Mouse (Mus musculus) adrenal gland, postnatal 14 days (tissue): ENCODE measurements at regions not wholly inside any gene's neighbourhood (a gene's known extent, or its start where the extent isn't known, plus 50 kb on each side); places are given as distances from the start of the nearest gene placed in this dataset.

ENCODE experiments used
- DNase-seq: peaks from one replicate; pipeline ENCODE4 v3.0.0; 2021; ENCODE audit warnings: mixed read lengths

DNA sequence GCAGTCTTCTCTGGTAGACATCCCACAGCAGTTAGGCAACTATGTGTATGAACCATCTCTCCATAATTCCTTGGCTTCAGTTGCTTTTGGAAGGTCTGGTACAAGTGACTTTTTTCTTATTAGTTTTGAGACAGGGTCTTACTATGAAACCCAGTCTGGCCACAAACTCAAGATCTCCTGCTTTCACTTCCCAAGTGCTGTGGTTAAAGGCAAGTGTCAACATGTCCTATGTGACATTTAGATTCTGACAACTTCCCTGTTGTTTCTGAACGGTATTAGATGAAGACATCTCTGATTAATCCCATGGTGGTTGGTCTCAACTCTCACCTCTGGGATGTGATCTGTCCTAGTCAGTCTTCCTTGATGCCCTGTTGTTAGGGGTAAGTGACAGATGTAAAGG is 88.4 kb upstream of the Fbxo33 start:
- DNase-seq = no peak

DNA sequence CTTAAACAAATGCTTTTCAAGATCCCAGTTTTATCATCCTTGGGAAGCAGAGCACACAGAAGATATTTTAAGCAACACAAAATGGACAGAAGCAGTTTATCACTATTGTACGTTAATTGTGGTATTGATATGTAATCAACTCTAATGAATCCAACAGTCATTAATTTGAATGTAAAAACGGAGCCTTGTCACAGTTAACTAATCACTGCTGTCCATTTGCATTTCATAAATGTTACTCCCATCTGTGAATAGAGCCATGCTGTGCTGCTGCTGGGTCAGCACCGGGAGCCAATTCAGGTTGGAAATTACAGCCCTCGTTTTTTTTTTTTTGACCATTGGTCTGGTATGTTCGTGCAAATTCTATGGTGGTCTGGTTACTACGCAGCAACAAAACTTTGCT is 85.0 kb upstream of the Fbxo33 start:
- no peak for DNase-seq
